Mouse (Mus musculus) lung, postnatal 0 days (tissue): ENCODE measurements around the gene H2afy. TPM values are rescaled to one million over a fixed set of nuclear protein-coding genes. Genes with fewer than 3 reads are reported as not detected.

ENCODE experiments used
- ATAC-seq: fragments of 200-750 bp; cut with Nextera tagmentation; 2 replicates; pipeline ENCODE4 v1.8.0; 2017; ENCODE audit warnings: moderate library complexity
- DNase-seq: peaks from one replicate; pipeline ENCODE4 v3.0.0-alpha.2; 2016; ENCODE audit warnings: low spot score
- H3K27ac ChIP-seq: fragments of 300-500 bp; sonication (generic); 2 replicates; pipeline ENCODE4 v1.5.1; 2014; ENCODE audit warnings: antibody characterized with exemption, mild to moderate bottlenecking, low read length, mixed read lengths
- H3K27me3 ChIP-seq: fragments of 300-500 bp; sonication (generic); replicated peaks from 2 replicates; pipeline ENCODE4 v1.6.1; 2014; ENCODE audit warnings: low read length, mixed read lengths; ENCODE audit not compliant: insufficient read depth
- H3K36me3 ChIP-seq: fragments of 300-500 bp; sonication (generic); 2 replicates; pipeline ENCODE4 v1.6.1; 2014; ENCODE audit warnings: low read length, mixed read lengths; ENCODE audit not compliant: insufficient read depth
- H3K4me1 ChIP-seq: fragments of 300-500 bp; sonication (generic); 2 replicates; pipeline ENCODE4 v1.6.1; 2014; ENCODE audit warnings: antibody characterized with exemption, low read depth, low read length, mixed read lengths; ENCODE audit not compliant: insufficient read depth
- H3K4me2 ChIP-seq: fragments of 300-500 bp; sonication (generic); replicated peaks from 2 replicates; pipeline ENCODE4 v1.6.1; 2014; ENCODE audit warnings: low read depth, mild to moderate bottlenecking, low read length, moderate library complexity, mixed read lengths
- H3K4me3 ChIP-seq: fragments of 300-500 bp; sonication (generic); 2 replicates; pipeline ENCODE4 v1.5.1; 2014; ENCODE audit warnings: low read depth, low read length
- H3K9ac ChIP-seq: fragments of 300-500 bp; sonication (generic); replicated peaks from 2 replicates; pipeline ENCODE4 v1.6.1; 2014; ENCODE audit warnings: low read depth, mild to moderate bottlenecking
- H3K9me3 ChIP-seq: fragments of 300-500 bp; sonication (generic); 2 replicates; pipeline ENCODE4 v1.6.1; 2016; ENCODE audit warnings: low read length, mixed read lengths
- CTCF ChIP-seq: IDR thresholded peaks from 2 replicates; pipeline ENCODE4 v1.5.1; 2016; ENCODE audit warnings: antibody characterized with exemption, mild to moderate bottlenecking
- EP300 ChIP-seq: IDR thresholded peaks from 2 replicates; pipeline ENCODE4 v1.6.1; 2016; ENCODE audit warnings: antibody characterized with exemption, mild to moderate bottlenecking, control low read depth
- WGBS: fragments of 180-500 bp; shearing (Covaris S2); extraction: QIAGEN DNeasy Blood & Tissue Kit; methylation state at CpG from one replicate; pipeline ENCODE4 v1.1.7; 2014; 5-methylcytosine and 5-hydroxymethylcytosine counted together
- polyA plus RNA-seq: library from polyadenylated mRNA; unstranded; fragments of >200 nt; fragmentation: Nextera tagmentation; extraction: Ambion mirVana; gene quantifications from 2 replicates; pipeline ENCODE4 v1.2.1, GENCODE M21; 2015

Gene H2afy
- polyA plus RNA-seq, 1 experiment from 2014 or later: 126 TPM

- ATAC-seq: peak; percentile 77
- WGBS: 66% methylated on average over 9 of the region's 9 CpGs
Observed at GRCm38 (mm10) chr13:56102160-56102559, 34.0 kb downstream of the H2afy start.

GRCm38 (mm10) chr13:56095601-56096195 is 40.5 kb downstream of the H2afy start:
- no peak overlapping the region for H3K4me3 ChIP-seq
- TF ChIP-seq CTCF (no peak), EP300 (no peak)
- H3K9ac ChIP-seq: no peak overlapping the region
- no peaks in the 10 kb centered on the region for H3K9me3 ChIP-seq
- DNase-seq: no peak
- H3K36me3 ChIP-seq: 0 out of 2 replicates have a peak, but pooled peaks cover 9% of the 10 kb centered on the region
- H3K27me3 ChIP-seq: no peaks in the 10 kb centered on the region
- no peak for ATAC-seq
- no peak overlapping the region for H3K4me2 ChIP-seq
- 86% methylated on average over 18 of the region's 18 CpGs for WGBS
- no peak overlapping the region for H3K27ac ChIP-seq
- peaks cover 2% of the 10 kb centered on the region; the same call in 1 of the 2 replicates for H3K4me1 ChIP-seq

More at GRCm38 (mm10) chr13:56102160-56102559, 34.0 kb downstream of the H2afy start:
- Histone ChIP-seq H3K4me1 (no peaks in the 10 kb centered on the region; the same call in 1 of the 2 replicates), H3K27ac (0 out of 2 replicates have a peak overlapping the region, but pooled peaks have one; percentile 32), H3K27me3 (no peaks in the 10 kb centered on the region), H3K4me3 (no peak overlapping the region), H3K36me3 (peaks cover 9% of the 10 kb centered on the region; the same call in 1 of the 2 replicates), H3K9me3 (no peaks in the 10 kb centered on the region), H3K9ac (no peak overlapping the region), H3K4me2 (no peak overlapping the region)
- TF ChIP-seq CTCF: no peak
- TF ChIP-seq EP300: no peak
- DNase-seq: peak; percentile 54

- Histone ChIP-seq H3K36me3 (0 out of 2 replicates have a peak, but pooled peaks cover 5% of the 10 kb centered on the region), H3K9ac (no peak overlapping the region), H3K27me3 (no peaks in the 10 kb centered on the region), H3K27ac (no peak overlapping the region), H3K4me1 (peaks cover 2% of the 10 kb centered on the region; the same call in 1 of the 2 replicates), H3K4me2 (no peak overlapping the region), H3K9me3 (no peaks in the 10 kb centered on the region), H3K4me3 (no peak overlapping the region)
- 79% methylated on average over 8 of the region's 8 CpGs for WGBS
- DNase-seq (no peak), ATAC-seq (no peak)
- no peak for TF ChIP-seq CTCF
- no peak for TF ChIP-seq EP300
Observed at GRCm38 (mm10) chr13:56094544-56094943, 41.6 kb downstream of the H2afy start.

GRCm38 (mm10) chr13:56093680-56094079 is 42.5 kb downstream of the H2afy start:
- peak; percentile 8; the same call in 1 of the 2 replicates for ATAC-seq
- no peaks in the 10 kb centered on the region for H3K27me3 ChIP-seq
- peaks cover 9% of the 10 kb centered on the region; the same call in 1 of the 2 replicates for H3K36me3 ChIP-seq
- DNase-seq: no peak
- 55% methylated on average over 3 of the region's 3 CpGs for WGBS
- TF ChIP-seq CTCF: no peak
- H3K4me2 ChIP-seq: no peak overlapping the region
- no peak overlapping the region for H3K9ac ChIP-seq
- peaks cover 2% of the 10 kb centered on the region; the same call in 1 of the 2 replicates for H3K4me1 ChIP-seq
- no peak overlapping the region for H3K27ac ChIP-seq
- H3K9me3 ChIP-seq: no peaks in the 10 kb centered on the region
- no peak overlapping the region for H3K4me3 ChIP-seq

GRCm38 (mm10) chr13:56092606-56093005 is 43.6 kb downstream of the H2afy start:
- DNase-seq (peak; percentile 32), ATAC-seq (peak; percentile 44; the same call in 1 of the 2 replicates)
- Histone ChIP-seq H3K4me1 (peaks cover 2% of the 10 kb centered on the region; the same call in 1 of the 2 replicates), H3K9ac (no peak overlapping the region), H3K27me3 (no peaks in the 10 kb centered on the region), H3K27ac (no peak overlapping the region), H3K4me2 (no peak overlapping the region), H3K36me3 (peaks cover 15% of the 10 kb centered on the region), H3K9me3 (no peaks in the 10 kb centered on the region), H3K4me3 (no peak overlapping the region)
- WGBS: 73% methylated on average over 5 of the region's 5 CpGs
- no peak for TF ChIP-seq CTCF
- TF ChIP-seq EP300: no peak

GRCm38 (mm10) chr13:56090597-56090996 is 45.6 kb downstream of the H2afy start:
- 78% methylated on average over 2 of the region's 2 CpGs for WGBS
- TF ChIP-seq EP300 (no peak), CTCF (peak; percentile 65)

More at GRCm38 (mm10) chr13:56090597-56090996, 45.6 kb downstream of the H2afy start:
- no peaks in the 10 kb centered on the region for H3K9me3 ChIP-seq
- H3K27ac ChIP-seq: no peak overlapping the region
- peaks cover 18% of the 10 kb centered on the region for H3K36me3 ChIP-seq
- no peak overlapping the region for H3K4me3 ChIP-seq
- H3K27me3 ChIP-seq: no peaks in the 10 kb centered on the region
- H3K4me2 ChIP-seq: no peak overlapping the region
- ATAC-seq: no peak
- no peak overlapping the region for H3K9ac ChIP-seq
- no peak for DNase-seq
- H3K4me1 ChIP-seq: peaks cover 2% of the 10 kb centered on the region; the same call in 1 of the 2 replicates
